Mouse (Mus musculus) embryonic facial prominence, embryonic 13.5 days (tissue): Measurements from ENCODE around the gene Ajap1. TPM values are rescaled to one million over a fixed set of nuclear protein-coding genes. Genes with fewer than 3 reads are reported as not detected.

Experiments used
- ATAC-seq: fragments of 200-750 bp; cut with Nextera tagmentation; 2 replicates; pipeline ENCODE4 v1.8.0; 2017; ENCODE audit warnings: low read depth; ENCODE audit not compliant: insufficient number of reproducible peaks, insufficient read depth, low FRiP score, low TSS enrichment
- H3K27ac ChIP-seq: fragments of 300-500 bp; sonication (generic); 2 replicates; pipeline ENCODE4 v1.5.1; 2015; ENCODE audit warnings: moderate library complexity, mild to moderate bottlenecking, inconsistent platforms
- H3K27me3 ChIP-seq: fragments of 300-500 bp; sonication (generic); 2 replicates; pipeline ENCODE4 v1.6.1; 2015; ENCODE audit warnings: mild to moderate bottlenecking, inconsistent platforms
- H3K36me3 ChIP-seq: fragments of 300-500 bp; sonication (generic); 2 replicates; pipeline ENCODE4 v1.6.1; 2015; ENCODE audit warnings: mild to moderate bottlenecking, inconsistent platforms
- H3K4me1 ChIP-seq: fragments of 300-500 bp; sonication (generic); 2 replicates; pipeline ENCODE4 v1.6.1; 2015; ENCODE audit warnings: inconsistent platforms
- H3K4me2 ChIP-seq: fragments of 300-500 bp; sonication (generic); 2 replicates; pipeline ENCODE4 v1.6.1; 2015; ENCODE audit warnings: moderate library complexity, mild to moderate bottlenecking, inconsistent platforms
- H3K4me3 ChIP-seq: fragments of 300-500 bp; sonication (generic); 2 replicates; pipeline ENCODE4 v1.5.1; 2015; ENCODE audit warnings: mild to moderate bottlenecking, inconsistent platforms
- H3K9ac ChIP-seq: fragments of 300-500 bp; sonication (generic); 2 replicates; pipeline ENCODE4 v1.6.1; 2015; ENCODE audit warnings: mild to moderate bottlenecking, inconsistent platforms
- H3K9me3 ChIP-seq: fragments of 300-500 bp; sonication (generic); 2 replicates; pipeline ENCODE4 v1.6.1; 2016; ENCODE audit warnings: inconsistent platforms
- whole genome bisulfite sequencing: fragments of 180-500 bp; shearing (Covaris S2); methylation state at CpG from one replicate; pipeline ENCODE4 v1.1.7; 2015; ENCODE audit warnings: mixed read lengths; 5-methylcytosine and 5-hydroxymethylcytosine counted together
- polyA plus RNA-seq: library from polyadenylated mRNA; unstranded; fragments of >200 nt; fragmentation: Nextera tagmentation; extraction: Ambion mirVana; gene quantifications from 2 replicates; pipeline ENCODE4 v1.2.1, GENCODE M21; 2015

The Ajap1 gene
- polyA plus RNA-seq, 1 experiment from 2014 or later, result 0.48 TPM

- H3K4me1 ChIP-seq, result no peaks in the 10 kb centered on the region
- ATAC-seq, result no peak
- H3K36me3 ChIP-seq, result no peaks in the 10 kb centered on the region
- H3K4me3 ChIP-seq, result no peak overlapping the region
- H3K9ac ChIP-seq, result no peak overlapping the region
- H3K27ac ChIP-seq, result no peak overlapping the region
- H3K9me3 ChIP-seq, result no peaks in the 10 kb centered on the region
- H3K27me3 ChIP-seq, result 0 out of 2 replicates have a peak, but pooled peaks cover 10% of the 10 kb centered on the region
- no peak overlapping the region for H3K4me2 ChIP-seq
- 77% methylated on average over 10 of the region's 10 CpGs for WGBS
Measured at GRCm38 (mm10) chr4:153442522-153442921, 40.1 kb downstream of the Ajap1 start.

GRCm38 (mm10) chr4:153439868-153440267 lies 42.7 kb downstream of the Ajap1 start:
- H3K27ac ChIP-seq, result no peak overlapping the region
- H3K4me3 ChIP-seq, result no peak overlapping the region
- no peak for ATAC-seq
- peaks cover 11% of the 10 kb centered on the region for H3K4me1 ChIP-seq
- no peak overlapping the region for H3K4me2 ChIP-seq
- no peaks in the 10 kb centered on the region for H3K9me3 ChIP-seq
- 78% methylated on average over 11 of the region's 11 CpGs for WGBS
- no peaks in the 10 kb centered on the region for H3K36me3 ChIP-seq
- no peak overlapping the region for H3K9ac ChIP-seq
- H3K27me3 ChIP-seq, result 0 out of 2 replicates have a peak, but pooled peaks cover 10% of the 10 kb centered on the region

DNA sequence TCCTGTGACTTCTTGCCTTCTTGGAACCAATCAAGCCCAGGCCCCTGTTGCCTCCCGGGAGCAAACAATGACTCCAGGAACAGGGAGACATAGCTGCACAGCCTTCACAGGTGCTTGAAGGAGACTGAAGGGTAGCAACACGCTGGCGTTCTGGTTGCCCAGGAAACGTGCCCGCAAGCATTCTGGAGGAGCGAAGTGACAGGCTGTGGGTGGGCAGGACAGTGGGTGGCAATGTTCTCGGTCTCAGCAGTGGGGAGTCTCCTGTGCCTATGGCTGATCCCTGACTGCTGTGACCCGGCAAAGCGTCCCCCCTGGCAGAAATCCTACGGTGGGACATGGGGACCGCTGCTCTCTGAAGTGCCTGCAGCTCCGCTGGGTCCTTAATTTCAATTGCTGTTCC lies 43.6 kb downstream of the Ajap1 start:
- ATAC-seq, result no peak
- Histone ChIP-seq H3K9ac (no peak overlapping the region), H3K9me3 (no peaks in the 10 kb centered on the region), H3K4me1 (peaks cover 11% of the 10 kb centered on the region), H3K27ac (no peak overlapping the region), H3K36me3 (no peaks in the 10 kb centered on the region), H3K4me3 (no peak overlapping the region), H3K27me3 (0 out of 2 replicates have a peak, but pooled peaks cover 10% of the 10 kb centered on the region), H3K4me2 (no peak overlapping the region)
- WGBS, result 63% methylated on average over 12 of the region's 12 CpGs

DNA sequence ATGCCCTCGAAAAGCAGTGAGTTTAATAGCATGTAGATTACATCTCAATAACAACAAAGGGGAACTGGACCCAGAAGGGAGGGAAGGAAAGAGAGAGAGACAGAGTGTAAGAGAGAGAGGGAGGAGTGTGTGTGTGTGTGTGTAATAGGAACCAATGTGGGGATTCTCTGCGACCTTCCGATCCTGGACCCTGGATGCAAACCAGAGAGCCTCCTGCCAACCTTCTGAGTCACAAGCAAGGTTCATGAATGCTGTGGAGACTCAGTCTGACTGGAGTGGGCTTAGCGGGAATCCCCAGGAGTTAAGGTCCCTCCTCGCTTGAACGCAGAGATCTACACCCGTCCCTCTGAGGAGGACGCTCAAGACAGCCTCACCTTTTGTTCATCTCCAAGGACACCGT lies 45.4 kb downstream of the Ajap1 start:
- 0 out of 2 replicates have a peak, but pooled peaks cover 10% of the 10 kb centered on the region for H3K27me3 ChIP-seq
- no peak for ATAC-seq
- 76% methylated on average over 9 of the region's 9 CpGs for WGBS

GRCm38 (mm10) chr4:153435917-153436316 lies 46.7 kb downstream of the Ajap1 start:
- WGBS, result 39% methylated on average over 5 of the region's 5 CpGs
- no peaks in the 10 kb centered on the region for H3K9me3 ChIP-seq
- H3K36me3 ChIP-seq, result no peaks in the 10 kb centered on the region
- H3K9ac ChIP-seq, result no peak overlapping the region
- H3K27me3 ChIP-seq, result 0 out of 2 replicates have a peak, but pooled peaks cover 10% of the 10 kb centered on the region
- no peak overlapping the region for H3K4me3 ChIP-seq
- peaks cover 11% of the 10 kb centered on the region for H3K4me1 ChIP-seq
- H3K4me2 ChIP-seq, result no peak overlapping the region
- no peak for ATAC-seq
- H3K27ac ChIP-seq, result no peak overlapping the region

More for the DNA sequence above, 45.4 kb downstream of the Ajap1 start:
- no peak overlapping the region for H3K9ac ChIP-seq
- H3K27ac ChIP-seq, result no peak overlapping the region
- no peaks in the 10 kb centered on the region for H3K9me3 ChIP-seq
- no peak overlapping the region for H3K4me2 ChIP-seq
- H3K4me3 ChIP-seq, result no peak overlapping the region
- no peaks in the 10 kb centered on the region for H3K36me3 ChIP-seq
- H3K4me1 ChIP-seq, result peaks cover 11% of the 10 kb centered on the region

GRCm38 (mm10) chr4:153429971-153430370 lies 52.6 kb downstream of the Ajap1 start:
- H3K4me1 ChIP-seq, result no peaks in the 10 kb centered on the region
- H3K27ac ChIP-seq, result no peak overlapping the region
- WGBS, result 89% methylated on average over 2 of the region's 2 CpGs
- no peak overlapping the region for H3K9ac ChIP-seq
- no peak for ATAC-seq
- H3K4me2 ChIP-seq, result no peak overlapping the region
- 0 out of 2 replicates have a peak, but pooled peaks cover 3% of the 10 kb centered on the region for H3K27me3 ChIP-seq
- no peaks in the 10 kb centered on the region for H3K9me3 ChIP-seq
- H3K36me3 ChIP-seq, result no peaks in the 10 kb centered on the region
- H3K4me3 ChIP-seq, result no peak overlapping the region

- H3K27ac ChIP-seq, result no peak overlapping the region
- no peak overlapping the region for H3K4me3 ChIP-seq
- no peak overlapping the region for H3K4me2 ChIP-seq
- H3K9ac ChIP-seq, result no peak overlapping the region
- no peak for ATAC-seq
- no peaks in the 10 kb centered on the region for H3K36me3 ChIP-seq
- H3K27me3 ChIP-seq, result 0 out of 2 replicates have a peak, but pooled peaks cover 3% of the 10 kb centered on the region
- no peaks in the 10 kb centered on the region for H3K4me1 ChIP-seq
- WGBS, result 76% methylated on average over 16 of the region's 16 CpGs
- H3K9me3 ChIP-seq, result no peaks in the 10 kb centered on the region
Measured at GRCm38 (mm10) chr4:153425961-153426656, 56.5 kb downstream of the Ajap1 start.

DNA sequence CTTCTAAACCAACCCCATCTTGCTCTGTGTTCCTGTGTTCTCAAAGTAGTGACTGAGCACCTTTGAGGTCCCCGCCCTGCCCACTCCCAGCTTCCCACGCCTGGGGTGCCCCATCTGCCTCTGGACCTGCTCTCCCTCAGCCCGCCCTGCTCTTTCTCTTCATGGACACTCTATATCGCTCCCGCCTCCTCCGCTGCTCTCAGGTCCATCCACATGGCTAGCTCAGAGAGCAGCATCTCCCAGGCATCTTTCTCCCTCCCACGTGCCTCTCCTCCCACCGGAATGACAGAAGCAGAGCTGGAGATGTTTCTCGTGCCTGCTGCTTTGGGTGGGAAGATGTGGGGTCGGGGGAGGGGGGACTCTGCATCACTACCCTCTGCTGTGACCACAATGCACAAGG lies 58.3 kb downstream of the Ajap1 start:
- Histone ChIP-seq H3K9me3 (no peaks in the 10 kb centered on the region), H3K4me3 (no peak overlapping the region), H3K4me2 (no peak overlapping the region), H3K9ac (no peak overlapping the region), H3K27me3 (0 out of 2 replicates have a peak, but pooled peaks cover 3% of the 10 kb centered on the region), H3K4me1 (no peaks in the 10 kb centered on the region), H3K27ac (no peak overlapping the region), H3K36me3 (no peaks in the 10 kb centered on the region)
- ATAC-seq, result no peak
- 79% methylated on average over 10 of the region's 10 CpGs for WGBS

DNA sequence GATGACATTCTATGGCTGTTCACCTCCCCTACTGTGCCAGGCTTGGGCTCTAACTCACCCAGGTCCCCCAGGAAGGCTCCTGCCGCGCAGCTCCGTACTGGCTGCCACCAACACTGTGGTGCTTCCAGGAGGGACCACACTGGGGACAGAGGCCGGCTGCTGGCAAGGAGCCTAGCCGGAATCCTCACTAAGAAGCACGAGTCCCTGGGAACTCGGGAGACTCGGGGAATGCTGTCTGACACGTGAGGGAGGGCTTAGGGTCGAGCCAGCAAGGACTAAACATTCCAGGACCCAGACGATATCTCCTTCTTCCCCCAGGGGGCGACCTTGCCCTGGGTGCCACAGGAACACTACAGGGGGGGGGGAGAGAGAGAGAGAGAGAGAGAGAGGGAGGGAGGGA lies 64.7 kb downstream of the Ajap1 start:
- Histone ChIP-seq H3K4me3 (no peak overlapping the region), H3K36me3 (no peaks in the 10 kb centered on the region), H3K4me2 (peak overlapping the region; percentile 58), H3K9me3 (no peaks in the 10 kb centered on the region), H3K4me1 (peaks cover 11% of the 10 kb centered on the region), H3K27ac (no peak overlapping the region), H3K9ac (no peak overlapping the region), H3K27me3 (peaks cover 23% of the 10 kb centered on the region)
- WGBS, result 3% methylated on average over 12 of the region's 12 CpGs
- ATAC-seq, result no peak

- WGBS, result 4% methylated on average over 23 of the region's 23 CpGs
- peak; percentile 50; the same call in 1 of the 2 replicates for ATAC-seq
- no peak overlapping the region for H3K9ac ChIP-seq
Measured at GRCm38 (mm10) chr4:153417164-153417896, 65.3 kb downstream of the Ajap1 start.

DNA sequence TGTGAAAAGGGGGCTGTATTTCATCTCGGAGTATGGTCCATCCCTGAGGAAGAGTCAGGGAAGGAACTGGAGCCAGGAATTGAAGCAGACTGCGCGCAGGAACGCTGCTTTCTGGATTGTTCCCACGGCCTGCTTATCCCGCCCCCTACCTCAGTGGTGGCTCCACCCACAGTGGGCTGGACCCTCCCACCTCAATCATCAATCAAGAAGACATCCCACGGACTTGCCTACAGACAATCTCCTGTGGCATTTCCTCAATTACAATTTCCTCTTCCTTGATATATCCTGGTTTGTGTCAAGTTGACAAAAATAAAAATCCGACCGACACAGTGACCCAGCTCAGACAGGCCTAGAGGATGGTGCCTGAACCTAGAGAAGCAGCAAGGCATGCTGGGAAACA lies 66.5 kb downstream of the Ajap1 start:
- no peak for ATAC-seq
- 70% methylated on average over 9 of the region's 9 CpGs for WGBS

More at GRCm38 (mm10) chr4:153417164-153417896, 65.3 kb downstream of the Ajap1 start:
- no peaks in the 10 kb centered on the region for H3K9me3 ChIP-seq
- peaks cover 23% of the 10 kb centered on the region for H3K27me3 ChIP-seq
- peak overlapping the region; percentile 26 for H3K4me3 ChIP-seq
- H3K27ac ChIP-seq, result no peak overlapping the region
- H3K4me1 ChIP-seq, result peaks cover 11% of the 10 kb centered on the region
- H3K36me3 ChIP-seq, result no peaks in the 10 kb centered on the region
- peak overlapping the region; percentile 58 for H3K4me2 ChIP-seq

More for the DNA sequence above, 66.5 kb downstream of the Ajap1 start:
- Histone ChIP-seq H3K36me3 (no peaks in the 10 kb centered on the region), H3K9me3 (no peaks in the 10 kb centered on the region), H3K4me3 (no peak overlapping the region), H3K27ac (no peak overlapping the region), H3K4me2 (no peak overlapping the region), H3K9ac (no peak overlapping the region), H3K4me1 (peaks cover 11% of the 10 kb centered on the region), H3K27me3 (peaks cover 23% of the 10 kb centered on the region)
